Mouse (Mus musculus) heart, postnatal 4 days (tissue): ENCODE measurements around the gene Stambp. TPM values are rescaled to one million over a fixed set of nuclear protein-coding genes. Genes with fewer than 3 reads are reported as not detected.
A peak's percentile ranks its signal among the peaks of the same experiment; 100 is the strongest.

ENCODE experiments used
- DNase-seq: peaks from one replicate; pipeline ENCODE4 v3.0.0; 2021
- total RNA-seq, 2 experiments: library from RNA; stranded (reverse); gene quantifications; 2 replicates each; pipeline ENCODE4 v1.2.3; 2021

Gene Stambp
- total RNA-seq, 2 experiments from 2014 or later = 16.0 to 18.4 TPM

DNA sequence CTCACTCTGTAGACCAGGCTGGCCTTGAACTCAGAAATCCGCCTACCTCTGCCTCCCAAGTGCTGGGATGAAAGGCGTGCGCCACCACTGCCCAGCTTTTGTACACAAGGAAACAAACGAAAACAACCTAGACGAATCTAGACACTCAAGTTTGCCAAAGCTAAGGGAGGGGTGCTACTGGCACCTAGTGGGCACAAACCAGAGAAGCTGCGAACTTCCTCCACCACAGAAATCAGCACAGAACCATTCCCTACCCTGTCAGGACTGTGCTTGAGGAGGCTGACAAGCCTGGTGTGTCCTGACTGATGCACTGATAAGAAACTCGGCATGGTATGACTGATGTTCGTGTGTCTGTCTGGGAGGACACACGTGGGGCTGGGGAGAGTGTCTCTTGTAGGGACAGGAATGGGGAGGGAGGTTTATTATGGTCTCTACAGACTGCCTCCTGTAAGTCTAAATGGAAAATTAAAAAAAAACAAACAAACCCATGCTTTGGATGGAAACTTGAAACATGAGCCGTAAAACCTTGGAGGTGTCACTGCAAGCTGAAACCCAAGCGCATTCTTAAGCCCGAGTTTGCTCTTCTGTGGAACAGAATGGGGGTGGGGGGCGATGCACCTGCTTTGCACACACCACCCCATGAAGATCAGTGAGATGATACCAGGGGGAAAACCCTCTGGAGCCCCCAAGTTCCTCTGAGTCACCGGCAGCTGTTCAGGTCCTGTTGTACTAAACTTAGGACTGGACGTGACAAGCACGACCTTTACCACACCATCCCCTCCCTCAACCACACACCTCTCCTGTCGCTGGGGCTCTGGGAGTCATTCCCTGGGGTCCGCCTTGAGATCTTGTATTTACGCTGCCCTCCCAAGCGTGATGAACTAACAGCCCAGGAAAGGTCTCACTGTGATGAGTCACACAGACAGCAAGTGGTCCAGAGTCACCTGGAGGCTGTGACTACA is 3.3 kb downstream of the Stambp start:
- no peak for DNase-seq

DNA sequence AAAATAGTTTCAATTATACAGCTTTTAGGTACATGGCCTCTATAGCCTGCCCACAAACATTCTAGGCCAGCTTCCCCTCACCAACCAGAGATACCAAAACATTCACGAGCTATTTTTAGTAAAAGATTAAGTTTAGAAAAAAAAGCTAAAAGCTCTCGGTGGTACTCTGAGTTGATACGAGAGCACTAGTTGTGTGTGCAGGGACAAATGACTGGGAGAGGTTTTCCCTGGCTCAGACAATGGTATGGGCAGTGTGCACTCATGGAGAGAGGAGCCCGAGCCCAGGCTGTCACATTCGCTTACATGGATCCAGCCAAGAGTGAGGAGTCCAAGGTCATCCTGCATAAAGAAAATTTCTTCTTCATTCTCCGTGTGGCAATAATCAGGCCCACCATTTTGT is 16.6 kb downstream of the Stambp start:
- no peak for DNase-seq

DNA sequence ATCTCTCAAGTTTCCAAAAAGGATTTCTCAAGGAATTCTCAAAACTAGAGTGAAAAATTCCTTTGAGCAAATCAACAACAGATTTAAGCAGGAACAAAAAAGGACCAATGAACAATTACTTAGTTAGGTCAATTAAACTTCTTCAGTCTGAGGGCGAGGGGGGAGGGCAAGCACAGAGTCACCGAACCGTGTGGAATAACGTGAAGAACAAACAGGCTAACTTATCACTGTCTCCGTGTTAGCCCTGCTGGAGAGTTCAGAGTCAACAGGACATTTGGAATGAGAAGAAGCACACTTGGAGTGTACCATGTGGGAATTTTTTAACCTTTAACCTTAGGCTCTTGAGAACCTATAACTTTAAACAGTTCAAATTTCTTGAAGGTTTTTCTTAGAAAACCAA is 24.2 kb downstream of the Stambp start:
- DNase-seq = no peak

DNA sequence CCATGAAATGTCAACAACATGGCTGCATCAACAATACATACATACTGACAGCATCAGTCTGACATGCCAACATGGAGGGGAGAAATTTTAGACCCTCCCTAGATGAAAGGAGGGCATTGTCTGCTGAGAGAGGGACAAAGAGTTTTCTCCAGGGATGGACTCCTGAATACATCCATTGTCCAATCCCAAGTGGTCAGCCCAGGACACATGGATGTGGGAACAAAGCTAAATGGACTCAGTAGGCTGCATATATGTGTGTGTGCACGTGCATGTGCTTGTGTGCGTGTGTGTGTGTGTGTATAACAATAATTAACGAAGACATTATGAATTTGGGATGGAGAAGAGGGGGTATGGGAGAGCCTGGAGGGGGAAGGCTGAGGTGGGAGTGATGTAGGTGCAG is 26.8 kb downstream of the Stambp start:
- DNase-seq = no peak

DNA sequence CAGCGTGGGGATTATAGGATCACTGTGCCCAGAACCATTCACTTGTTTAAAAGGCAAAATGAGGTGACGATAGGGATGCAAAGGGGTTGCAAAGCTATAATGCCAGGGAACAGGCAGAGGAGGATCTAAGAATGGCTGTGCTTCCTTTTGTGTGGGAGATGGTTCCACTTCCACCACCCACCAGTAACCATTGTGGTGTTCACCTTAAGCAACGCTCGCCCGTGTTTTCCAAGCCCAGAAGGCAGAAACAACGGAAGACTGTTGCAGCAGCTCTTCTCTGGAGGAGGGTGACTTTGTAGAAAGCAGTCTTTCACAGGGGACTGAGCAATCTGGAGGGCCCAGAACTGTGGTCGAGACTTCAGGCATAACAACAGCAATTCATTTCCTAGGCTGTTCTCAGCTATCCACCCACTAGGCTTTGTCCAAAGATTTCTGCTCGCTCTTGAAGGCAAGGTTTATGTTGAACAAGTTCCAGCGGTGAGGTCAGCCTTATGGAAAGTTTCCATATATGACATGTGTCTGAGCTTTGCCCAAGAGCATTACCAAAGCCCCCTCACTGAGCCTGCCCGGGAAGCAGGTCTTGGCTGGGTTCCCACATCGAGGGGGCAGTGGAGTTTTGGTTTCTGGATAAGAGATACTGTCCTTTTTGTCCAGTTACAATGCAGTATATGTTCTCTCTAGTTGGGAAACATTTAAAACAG is 30.6 kb downstream of the Stambp start:
- peak; percentile 82 for DNase-seq

DNA sequence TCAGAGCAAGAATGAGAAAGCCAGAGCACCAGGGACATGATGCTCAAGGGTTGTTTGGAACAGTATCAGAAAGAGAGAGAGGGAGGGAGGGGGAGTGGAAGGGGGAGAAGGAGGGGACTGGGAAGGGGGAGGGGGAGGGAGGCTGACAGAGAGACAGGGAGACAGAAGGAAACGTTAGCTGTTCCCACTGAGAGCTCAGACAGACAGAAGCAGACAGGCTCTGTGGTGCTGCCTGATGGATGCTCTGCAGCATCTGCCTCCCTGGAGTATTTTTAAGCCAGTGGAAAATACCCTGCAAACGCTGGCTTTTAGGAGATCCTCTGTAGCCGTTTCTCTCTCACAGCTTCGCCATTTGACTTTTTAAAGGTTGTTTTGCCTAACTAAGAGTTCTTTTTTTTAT is 32.5 kb downstream of the Stambp start:
- DNase-seq = peak; percentile 12

DNA sequence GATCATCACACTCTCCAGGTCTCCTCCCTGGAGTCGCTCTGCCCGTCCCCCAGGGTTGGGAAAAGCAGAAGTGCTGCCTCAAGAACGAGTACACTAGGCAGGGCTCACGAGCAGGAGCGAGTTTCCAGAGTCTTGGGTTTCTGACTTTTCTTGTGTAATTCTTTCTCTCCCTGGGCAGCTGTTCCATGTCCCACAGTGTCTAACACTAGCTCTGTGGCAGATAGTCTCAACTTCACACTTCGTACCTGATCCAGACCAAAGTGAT is 35.8 kb downstream of the Stambp start:
- no peak for DNase-seq

DNA sequence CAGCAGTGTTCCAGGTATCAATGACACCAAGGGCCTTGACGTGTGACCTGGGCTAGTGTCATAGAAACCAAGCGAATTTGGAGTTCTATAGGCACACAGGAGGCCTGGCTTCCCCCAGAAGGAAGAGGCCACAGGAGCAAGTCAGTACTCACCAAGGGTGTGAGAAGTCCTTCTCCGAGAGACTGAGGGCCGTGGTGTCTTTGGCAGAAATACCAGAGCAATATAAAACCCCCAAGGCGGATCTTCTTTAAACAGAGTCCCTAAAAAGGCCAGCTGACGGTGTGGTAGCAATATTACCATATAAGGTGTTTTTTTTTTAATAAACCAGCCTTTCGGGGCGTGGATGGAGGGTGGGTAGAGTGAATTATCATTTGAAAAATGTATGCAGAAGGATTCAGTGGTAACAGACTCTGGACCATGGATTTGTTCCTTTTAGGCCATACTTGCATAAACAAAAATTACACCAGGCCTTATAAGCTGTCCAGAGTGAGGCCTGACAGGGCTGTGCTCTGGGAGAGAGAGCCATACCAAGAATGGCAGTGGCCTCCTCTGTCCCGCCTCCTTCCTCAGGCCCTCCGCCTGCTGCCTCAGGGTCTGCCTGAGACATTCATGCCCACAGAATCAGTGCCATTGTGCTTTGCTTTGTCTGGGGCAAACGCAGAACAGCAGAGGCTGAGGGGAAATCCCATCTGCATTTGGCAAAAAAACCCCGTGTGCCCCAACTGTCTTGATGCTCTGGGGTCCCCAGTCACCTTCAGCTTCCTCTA is 36.3 kb downstream of the Stambp start, which contains the start of gene Actg2:
Gene Actg2 (minus strand): TSS at position 238 of the 767 bp plus-strand sequence.
- no peak for DNase-seq

DNA sequence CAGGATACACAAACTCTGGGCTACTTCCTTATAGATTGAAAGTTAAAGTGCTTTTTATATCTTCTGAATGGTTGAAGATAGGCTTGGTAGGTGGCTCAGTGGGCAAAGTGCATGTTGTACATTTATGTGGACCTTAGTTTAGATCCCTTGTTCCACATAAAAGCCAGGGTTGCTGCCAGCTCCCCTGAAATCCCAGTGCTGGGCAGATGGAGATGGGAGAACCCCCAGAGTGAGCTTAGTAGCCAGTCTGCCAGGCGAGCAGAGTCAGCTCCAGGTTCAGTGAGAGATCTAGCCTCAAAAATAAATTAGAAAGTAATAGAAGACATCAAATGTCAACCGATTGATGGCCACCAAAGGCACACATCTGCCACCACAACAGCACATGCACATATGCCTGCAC is 39.9 kb downstream of the Stambp start:
- no peak for DNase-seq

DNA sequence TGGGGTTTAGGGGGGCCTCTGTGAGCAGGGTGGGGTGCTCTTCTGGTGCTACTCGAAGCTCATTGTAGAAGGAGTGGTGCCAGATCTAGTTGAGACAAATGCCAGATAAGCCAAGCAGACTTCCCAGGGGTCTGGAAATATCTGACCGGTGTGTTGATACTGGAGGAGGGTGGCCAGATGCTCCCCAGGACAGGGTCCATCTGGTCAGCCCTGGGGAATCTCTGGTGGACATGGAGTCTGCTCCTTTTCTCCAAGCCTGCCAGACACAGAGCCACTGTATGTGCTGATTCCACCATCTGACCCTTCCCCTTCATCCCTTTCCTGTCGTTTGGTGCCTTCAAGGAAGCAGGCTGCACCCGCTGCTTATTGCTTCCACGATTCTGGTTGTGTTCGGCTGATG is 49.3 kb downstream of the Stambp start:
- DNase-seq = no peak

DNA sequence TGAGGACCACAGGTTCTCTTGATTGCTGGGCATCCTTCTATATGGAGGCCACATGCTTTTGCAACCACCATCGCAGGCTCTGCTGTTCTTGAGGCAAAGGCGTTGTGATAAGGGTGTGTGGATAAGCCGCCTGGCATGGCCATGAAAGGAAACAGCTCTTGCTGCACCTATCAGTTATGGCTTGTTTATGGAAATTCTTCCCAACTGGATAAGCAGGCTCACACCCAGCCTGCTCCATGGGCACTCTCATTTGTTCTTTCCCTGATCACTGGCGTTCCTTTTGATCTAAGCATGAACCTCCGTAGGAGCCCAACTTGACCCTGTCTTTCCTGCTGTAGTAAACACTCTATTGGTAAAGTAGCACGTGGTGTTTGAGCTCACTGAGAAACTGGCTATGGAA is 50.7 kb downstream of the Stambp start:
- DNase-seq = no peak

DNA sequence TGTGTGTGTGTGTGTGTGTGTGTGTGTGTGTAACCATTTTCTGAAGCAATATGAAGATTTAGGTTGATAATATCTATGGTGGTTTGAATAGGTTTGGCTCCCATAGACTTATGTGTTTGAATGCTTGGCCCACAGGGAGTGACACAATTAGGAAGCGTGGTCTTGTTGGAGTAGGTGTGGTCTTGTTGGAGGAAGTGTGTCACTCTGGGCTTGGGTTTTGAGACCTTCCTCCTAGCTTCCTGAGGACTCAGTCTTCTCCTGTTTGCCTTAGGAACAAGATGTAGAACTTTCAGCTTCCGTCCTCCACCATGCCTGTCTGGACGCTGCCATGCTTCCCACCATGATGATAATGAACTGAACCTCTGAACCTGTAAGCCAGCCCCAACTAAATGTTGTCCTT is 53.9 kb downstream of the Stambp start:
- DNase-seq = no peak

DNA sequence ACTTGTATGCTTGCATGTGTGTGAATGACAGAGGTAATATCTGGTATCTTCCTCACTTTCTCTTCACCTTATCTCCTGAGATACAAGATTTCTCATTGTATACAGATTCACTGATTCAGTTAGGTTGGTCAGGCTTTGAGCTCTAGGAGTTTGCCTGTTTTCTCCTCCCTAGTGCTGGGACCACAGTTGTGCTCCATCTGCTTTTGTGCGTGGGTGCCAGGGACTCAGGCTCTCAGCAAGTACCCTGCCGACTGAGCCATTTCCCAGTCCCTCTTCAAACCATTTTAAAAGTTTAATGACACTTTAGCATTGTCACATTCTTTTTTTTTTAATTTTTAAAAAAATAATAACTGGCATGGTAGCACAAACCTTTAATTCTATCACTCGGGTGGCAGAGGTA is 57.4 kb downstream of the Stambp start:
- DNase-seq = no peak

DNA sequence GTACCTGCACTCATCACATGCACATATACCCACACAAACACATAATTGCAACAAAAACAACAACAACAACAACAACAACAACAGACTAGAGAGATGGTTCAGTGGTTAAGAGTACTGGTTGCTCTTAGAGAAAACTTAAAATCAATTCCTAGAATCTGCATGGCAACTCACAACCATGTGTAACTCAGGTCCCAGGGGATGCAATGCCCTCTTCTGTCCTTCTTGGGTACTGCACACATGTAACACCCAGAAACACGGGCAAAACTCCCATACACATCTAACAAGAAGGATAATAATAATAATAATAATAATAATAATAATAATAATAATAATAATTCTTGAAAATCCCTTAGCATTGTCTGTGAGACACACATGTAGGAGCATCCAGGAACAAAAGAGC is 60.0 kb downstream of the Stambp start:
- peak; percentile 72 for DNase-seq

DNA sequence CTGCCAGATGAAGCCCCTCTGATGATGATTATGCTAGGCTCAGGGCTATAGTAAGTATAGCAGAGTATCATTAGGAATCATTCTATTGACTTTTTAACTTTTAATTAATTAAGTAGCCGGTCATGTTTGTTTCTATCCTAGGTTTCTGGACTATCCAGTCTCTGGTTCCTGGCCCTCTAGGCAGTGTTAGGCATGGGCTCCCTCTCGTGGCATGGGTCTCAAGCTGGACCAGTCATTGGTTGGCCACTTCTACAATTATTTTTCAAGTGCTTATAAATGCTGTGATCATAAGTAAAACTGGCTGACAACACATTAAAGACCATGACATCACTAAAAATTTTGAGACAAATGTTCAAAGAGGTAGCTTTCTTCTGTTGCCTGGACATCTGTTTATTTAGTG is 62.3 kb downstream of the Stambp start:
- no peak for DNase-seq

DNA sequence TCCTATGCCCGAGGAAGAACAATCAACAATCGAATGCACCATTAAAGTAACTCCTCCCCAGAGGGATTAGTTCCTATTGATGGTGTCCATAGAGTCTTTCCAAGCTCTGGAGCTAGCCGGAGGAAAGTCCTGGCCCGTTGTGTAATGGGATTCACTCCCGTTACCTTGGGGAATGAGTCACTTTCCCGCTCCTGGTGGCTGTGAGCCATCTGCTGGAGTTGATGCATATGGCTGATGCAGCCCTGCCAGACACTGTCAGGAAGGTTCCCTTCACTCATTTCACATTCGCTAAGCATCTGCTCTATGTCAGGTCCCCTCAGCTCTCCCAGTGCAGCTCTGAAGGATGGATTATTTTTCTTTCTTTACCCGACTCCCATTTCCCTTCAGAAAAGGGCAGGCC is 63.1 kb downstream of the Stambp start:
- DNase-seq = peak; percentile 43

DNA sequence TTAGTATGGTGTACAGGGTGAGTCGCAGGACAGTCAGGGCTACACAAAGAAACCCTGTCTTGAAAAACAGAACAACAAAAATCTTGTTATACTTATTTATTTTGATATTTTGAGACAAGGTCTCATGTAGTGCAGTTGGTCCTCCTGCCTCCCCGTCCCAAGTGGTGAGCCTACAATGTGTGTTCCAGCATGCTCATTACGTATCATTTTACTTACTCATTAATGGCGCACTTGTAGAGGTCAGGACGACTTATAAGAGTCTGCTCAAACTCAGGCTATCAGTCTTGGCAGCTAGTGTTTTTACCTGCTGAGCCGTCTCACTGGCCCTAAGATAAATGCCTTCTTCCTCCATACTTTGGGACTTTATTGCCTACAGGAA is 65.4 kb downstream of the Stambp start:
- DNase-seq = no peak

DNA sequence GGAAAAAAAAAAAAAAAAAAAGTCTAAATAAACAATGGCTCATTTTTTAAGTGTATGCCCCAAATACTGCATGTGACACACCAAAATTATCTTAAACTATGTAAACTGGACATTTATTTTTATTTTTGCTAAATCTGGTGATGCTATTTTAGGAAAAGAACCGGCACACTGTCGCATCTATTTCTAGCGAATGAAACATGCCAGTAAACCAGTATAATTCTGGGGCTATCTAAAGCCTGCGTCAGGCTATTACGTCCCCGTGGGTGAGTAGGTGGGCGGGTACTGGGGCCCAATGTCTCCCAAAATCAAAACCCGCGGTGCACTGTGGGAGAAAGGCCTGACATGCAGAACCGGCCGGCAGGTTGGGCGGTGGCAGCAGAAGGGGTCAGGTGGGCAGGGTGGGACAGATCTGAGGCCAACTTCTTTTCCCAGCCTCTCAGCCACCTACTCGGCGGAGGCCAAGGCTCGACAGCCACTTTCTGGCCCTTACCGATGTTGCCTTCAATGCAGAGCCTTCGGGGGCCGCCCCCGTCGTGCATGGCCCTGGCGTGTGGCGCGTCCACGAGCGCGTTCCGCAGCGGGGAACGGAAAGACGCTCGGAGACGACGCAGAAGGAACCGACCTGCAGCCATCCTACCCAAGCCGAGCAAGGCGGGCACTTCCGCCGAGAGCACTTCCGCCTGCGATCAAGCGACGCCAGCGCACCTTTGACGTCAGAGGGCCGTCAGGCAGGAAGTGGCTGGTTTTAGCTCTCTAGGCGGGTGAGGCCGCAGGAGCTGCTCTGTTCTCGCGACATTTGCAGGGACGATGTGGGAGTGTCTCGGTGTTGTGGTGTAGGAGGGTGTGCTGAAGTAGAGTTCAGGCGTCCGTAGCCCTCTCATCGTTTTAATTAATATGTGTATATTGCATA is 66.0 kb downstream of the Stambp start, which contains the start of gene Dguok:
Gene Dguok (minus strand): TSS at position 712 of the 910 bp plus-strand sequence.
- peak; percentile 97 for DNase-seq

DNA sequence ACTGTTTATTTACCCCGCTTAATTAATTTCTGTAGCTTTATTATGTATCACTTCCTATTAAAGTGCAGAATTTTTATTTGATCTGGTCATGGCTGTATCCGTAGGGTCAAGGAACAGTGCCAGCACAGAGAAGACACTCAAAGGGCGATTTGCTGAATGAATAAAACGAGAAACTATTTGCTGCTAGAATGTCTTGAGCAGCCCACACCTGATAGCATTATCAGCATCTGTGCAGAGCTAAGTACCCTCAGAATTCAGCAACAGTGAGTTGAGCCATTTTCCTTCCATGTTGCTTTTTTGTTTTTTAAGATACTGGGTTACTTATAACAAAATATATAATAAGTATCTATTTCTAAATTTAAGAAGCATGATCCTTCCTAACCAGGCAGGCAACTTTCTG is 67.0 kb downstream of the Stambp start:
- DNase-seq = no peak

DNA sequence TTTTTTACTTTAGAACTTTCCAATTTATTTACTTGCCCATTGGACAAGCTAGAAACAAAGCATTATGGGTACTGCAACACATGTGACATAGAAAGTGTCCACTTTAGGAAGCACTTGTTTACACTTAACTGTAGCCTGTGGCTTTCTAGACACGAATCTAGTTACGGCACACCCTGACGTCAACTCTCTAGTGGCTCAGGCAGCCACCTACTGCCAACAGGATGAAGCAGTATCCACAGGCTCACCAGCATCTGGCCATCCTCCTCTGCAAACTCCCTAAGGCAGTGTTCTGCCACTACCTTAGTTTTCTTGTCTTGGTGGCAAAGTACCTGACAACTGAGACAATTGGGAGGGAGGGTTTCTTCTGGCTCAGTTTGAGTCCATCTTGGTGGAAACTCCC is 69.2 kb downstream of the Stambp start:
- DNase-seq = no peak

DNA sequence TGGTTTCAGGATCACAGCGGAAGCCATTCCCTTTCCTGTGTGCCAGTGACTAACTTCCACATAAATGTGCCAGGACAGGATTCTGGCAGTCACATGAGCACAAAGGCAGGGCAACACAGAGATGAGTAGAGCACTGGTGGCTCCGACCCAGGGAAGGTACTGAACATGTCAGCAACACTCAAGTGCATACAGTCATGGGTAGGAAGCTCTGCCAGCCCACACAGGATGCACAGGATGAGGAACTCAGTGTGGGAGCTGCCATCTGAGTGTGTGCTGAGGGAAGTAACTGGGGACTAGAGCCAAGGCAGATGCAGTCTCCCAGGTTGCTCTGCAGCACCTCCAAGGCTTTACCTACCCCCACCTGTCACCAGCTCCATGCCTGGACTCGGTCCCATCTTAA is 69.9 kb downstream of the Stambp start:
- peak; percentile 24 for DNase-seq
